Mouse (Mus musculus) bone marrow, adult 2 months (tissue): ENCODE results near the gene Grn.

Experiments
- CTCF ChIP-seq: fragments of 200-500 bp; IDR thresholded peaks from 2 replicates; pipeline ENCODE4 v1.5.1; 2011; ENCODE audit warnings: low read length, control low read depth; ENCODE audit not compliant: control insufficient read depth, insufficient read depth
- POLR2A ChIP-seq: fragments of 200-500 bp; IDR thresholded peaks from 2 replicates; pipeline ENCODE4 v1.6.1; 2011; ENCODE audit warnings: low read depth, mild to moderate bottlenecking, control low read depth, low read length, borderline replicate concordance; ENCODE audit not compliant: control insufficient read depth

DNA sequence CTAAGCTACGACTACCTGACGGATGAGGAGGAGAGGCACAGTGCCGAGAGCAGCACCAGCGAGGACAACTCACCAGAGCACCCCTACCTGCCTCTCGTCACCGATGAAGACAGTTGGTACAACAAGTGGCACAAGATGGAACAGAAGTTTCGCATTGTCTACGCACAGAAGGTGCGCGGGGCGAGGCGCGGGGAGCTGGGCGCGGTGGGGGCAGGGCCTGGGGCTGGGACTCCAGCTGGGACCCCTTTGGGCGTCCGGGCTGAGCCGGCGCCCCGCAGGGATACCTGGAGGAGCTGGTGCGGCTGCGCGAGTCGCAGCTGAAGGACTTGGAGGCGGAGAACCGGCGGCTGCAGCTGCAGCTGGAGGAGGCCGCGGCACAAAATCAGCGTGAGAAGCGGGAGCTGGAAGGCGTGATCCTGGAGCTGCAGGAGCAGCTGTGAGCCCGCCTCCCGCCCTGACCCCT, 30.5 kb upstream of the Grn start:
- TF ChIP-seq CTCF: no peak
- no peak for TF ChIP-seq POLR2A
